Mouse (Mus musculus): ENCODE data around the gene Rpap3. TPM values are rescaled to one million over a fixed set of nuclear protein-coding genes. Genes with fewer than 3 reads are reported as not detected.

Rpap3 gene
- total RNA-seq, 4 experiments from 2014 or later, result 17.9 to 29.7 (median 26.3) TPM

GRCm38 (mm10) chr15:97730365-97730764, 24.7 kb upstream of the Rpap3 start:
- DNase-seq, result no peak

GRCm38 (mm10) chr15:97728804-97729203, 23.2 kb upstream of the Rpap3 start:
- DNase-seq, result no peak

- DNase-seq, result no peak
Observed at GRCm38 (mm10) chr15:97728394-97728793, 22.8 kb upstream of the Rpap3 start.

GRCm38 (mm10) chr15:97727520-97727919, 21.9 kb upstream of the Rpap3 start:
- no peak for DNase-seq

GRCm38 (mm10) chr15:97727048-97727447, 21.4 kb upstream of the Rpap3 start:
- no peak for DNase-seq

- DNase-seq, result no peak
Observed at GRCm38 (mm10) chr15:97726310-97726709, 20.7 kb upstream of the Rpap3 start.

- DNase-seq, result peak; percentile 50
Observed at GRCm38 (mm10) chr15:97725198-97725785, 19.7 kb upstream of the Rpap3 start.

GRCm38 (mm10) chr15:97724346-97725197, 18.9 kb upstream of the Rpap3 start:
- DNase-seq, result no peak

GRCm38 (mm10) chr15:97723536-97724345, 18.1 kb upstream of the Rpap3 start:
- DNase-seq, result no peak

GRCm38 (mm10) chr15:97721008-97721701, 15.5 kb upstream of the Rpap3 start:
- DNase-seq, result no peak

GRCm38 (mm10) chr15:97720026-97720675, 14.5 kb upstream of the Rpap3 start:
- DNase-seq, result no peak

GRCm38 (mm10) chr15:97719494-97719893, 13.9 kb upstream of the Rpap3 start:
- DNase-seq, result no peak

- no peak for DNase-seq
Observed at GRCm38 (mm10) chr15:97718535-97719155, 13.0 kb upstream of the Rpap3 start.

GRCm38 (mm10) chr15:97717861-97718534, 12.4 kb upstream of the Rpap3 start:
- DNase-seq, result no peak

GRCm38 (mm10) chr15:97716782-97717181, 11.2 kb upstream of the Rpap3 start:
- DNase-seq, result no peak

GRCm38 (mm10) chr15:97715734-97716133, 10.1 kb upstream of the Rpap3 start:
- no peak for DNase-seq

- DNase-seq, result no peak
Observed at GRCm38 (mm10) chr15:97715083-97715482, 9.5 kb upstream of the Rpap3 start.

GRCm38 (mm10) chr15:97712546-97712945, 6.9 kb upstream of the Rpap3 start:
- no peak for DNase-seq

- no peak for DNase-seq
Observed at GRCm38 (mm10) chr15:97710906-97711305, 5.3 kb upstream of the Rpap3 start.

GRCm38 (mm10) chr15:97696616-97697015, 9.0 kb downstream of the Rpap3 start:
- DNase-seq, result no peak

GRCm38 (mm10) chr15:97693411-97693810, 12.2 kb downstream of the Rpap3 start:
- DNase-seq, result peak; percentile 60

All from adrenal gland, adult 8-10 months (tissue).